Mouse (Mus musculus) urinary bladder, postnatal 14 days (tissue): ENCODE measurements around the gene Zfp462.

Experiments
- DNase-seq: peaks from one replicate; pipeline ENCODE4 v3.0.0; 2021; ENCODE audit warnings: low spot score

Zfp462 gene

GRCm38 (mm10) chr4:55117839-55118487 lies 173.1 kb downstream of the Zfp462 start:
- DNase-seq: no peak

GRCm38 (mm10) chr4:55121126-55121525 lies 176.3 kb downstream of the Zfp462 start:
- no peak for DNase-seq

- DNase-seq: no peak
These were observed 177.1 kb downstream of the Zfp462 start for GRCm38 (mm10) chr4:55121952-55122351.

GRCm38 (mm10) chr4:55124126-55124525 lies 179.3 kb downstream of the Zfp462 start:
- DNase-seq: no peak

- DNase-seq: peak; percentile 12
These were observed 180.3 kb downstream of the Zfp462 start for GRCm38 (mm10) chr4:55125048-55125737.

GRCm38 (mm10) chr4:55125738-55126054 lies 180.8 kb downstream of the Zfp462 start:
- DNase-seq: no peak

- DNase-seq: no peak
These were observed 182.5 kb downstream of the Zfp462 start for GRCm38 (mm10) chr4:55127228-55127901.

- no peak for DNase-seq
These were observed 183.4 kb downstream of the Zfp462 start for GRCm38 (mm10) chr4:55128088-55128835.
